In genomic region chr5:73650365-73650964, GRCm38 (mm10) we compare ENCODE assay signal across 8 mouse cellular contexts. TPM values are rescaled to one million over a fixed set of nuclear protein-coding genes. Genes with fewer than 3 reads are reported as not detected.
A peak's percentile ranks its signal among the peaks of the same experiment; 100 is the strongest.
DNase-seq lines count a peak whose midpoint lies in the region; ATAC-seq lines count a peak whose summit lies in the region.

No protein-coding gene starts in this region.

- ATAC-seq in megakaryocyte, adult 5-6 weeks (ENCODE audit: poor library complexity, severe bottlenecking): no peak
- no peak for ATAC-seq in forebrain, embryonic 12.5 days (ENCODE audit: low FRiP score)
- no peak for ATAC-seq in kidney, embryonic 16.5 days (ENCODE audit: low FRiP score, low TSS enrichment)
- no peak for ATAC-seq in midbrain, embryonic 16.5 days
- ATAC-seq in erythroid progenitor cell, adult 5-6 weeks (replicated peaks; ENCODE audit: low FRiP score, poor library complexity, severe bottlenecking): no peak

- peak overlapping the region; percentile 83 for H3K4me2 ChIP-seq in forebrain, embryonic 12.5 days
- H3K4me2 ChIP-seq in kidney, embryonic 16.5 days (replicated peaks; ENCODE audit: low read depth, low read length): peak overlapping the region; percentile 99
- peak overlapping the region; percentile 77 for H3K4me2 ChIP-seq in midbrain, embryonic 16.5 days (ENCODE audit: low read length)

- 0 out of 2 replicates have a peak overlapping the region, but pooled peaks have one; percentile 1 for H3K9ac ChIP-seq in forebrain, embryonic 12.5 days
- peak overlapping the region; percentile 61; the same call in 1 of the 2 replicates for H3K9ac ChIP-seq in kidney, embryonic 16.5 days (replicated peaks; ENCODE audit: low read length)
- no peak overlapping the region for H3K9ac ChIP-seq in midbrain, embryonic 16.5 days (ENCODE audit: low read depth, low read length)

- H3K9me3 ChIP-seq in megakaryocyte, embryonic 14.5 days: no peaks in the 10 kb centered on the region
- no peaks in the 10 kb centered on the region for H3K9me3 ChIP-seq in forebrain, embryonic 12.5 days
- no peaks in the 10 kb centered on the region for H3K9me3 ChIP-seq in kidney, embryonic 16.5 days (ENCODE audit: low read length)
- no peaks in the 10 kb centered on the region for H3K9me3 ChIP-seq in midbrain, embryonic 16.5 days (replicated peaks; ENCODE audit: control insufficient read depth, low read length, poor library complexity, severe bottlenecking)

- H3K27ac ChIP-seq in forebrain, embryonic 12.5 days: no peak overlapping the region
- no peak overlapping the region for H3K27ac ChIP-seq in kidney, embryonic 16.5 days (ENCODE audit: low read length)
- H3K27ac ChIP-seq in midbrain, embryonic 16.5 days (ENCODE audit: low read length): no peak overlapping the region

- peaks cover 74% of the 10 kb centered on the region for H3K27me3 ChIP-seq in megakaryocyte, embryonic 14.5 days (replicated peaks)
- peaks cover 80% of the 10 kb centered on the region for H3K27me3 ChIP-seq in forebrain, embryonic 12.5 days
- peaks cover 56% of the 10 kb centered on the region for H3K27me3 ChIP-seq in kidney, embryonic 16.5 days (ENCODE audit: insufficient read depth, low read length)
- H3K27me3 ChIP-seq in midbrain, embryonic 16.5 days (ENCODE audit: control insufficient read depth, insufficient read depth, low read depth, low read length): peaks cover 32% of the 10 kb centered on the region

- WGBS in forebrain, embryonic 12.5 days: 2% methylated on average over 15 of the region's 15 CpGs
- 1% methylated on average over 15 of the region's 15 CpGs for WGBS in kidney, embryonic 16.5 days
- under 1% methylated on average over 15 of the region's 15 CpGs for WGBS in midbrain, embryonic 16.5 days

- H3K4me1 ChIP-seq in megakaryocyte, embryonic 14.5 days: peaks cover 59% of the 10 kb centered on the region
- H3K4me1 ChIP-seq in forebrain, embryonic 12.5 days: peaks cover 35% of the 10 kb centered on the region
- peaks cover 27% of the 10 kb centered on the region for H3K4me1 ChIP-seq in kidney, embryonic 16.5 days (ENCODE audit: insufficient read depth, low read length)
- H3K4me1 ChIP-seq in midbrain, embryonic 16.5 days (ENCODE audit: control insufficient read depth, insufficient read depth, low read length): peaks cover 19% of the 10 kb centered on the region

- DNase-seq in layer of hippocampus, postnatal 14 days (ENCODE audit: low spot score in 2 of 2): no peak
- DNase-seq in urinary bladder, postnatal 4 days (ENCODE audit: low spot score in 2 of 2): no peak

- H3K4me3 ChIP-seq in megakaryocyte, embryonic 14.5 days (replicated peaks): peak overlapping the region; percentile 92
- H3K4me3 ChIP-seq in forebrain, embryonic 12.5 days (replicated peaks): peak overlapping the region; percentile 45
- peak overlapping the region; percentile 61 for H3K4me3 ChIP-seq in kidney, embryonic 16.5 days (ENCODE audit: low read length)
- peak overlapping the region; percentile 40 for H3K4me3 ChIP-seq in midbrain, embryonic 16.5 days (ENCODE audit: low read depth, low read length)

- no peaks in the 10 kb centered on the region for H3K36me3 ChIP-seq in megakaryocyte, embryonic 14.5 days (replicated peaks; ENCODE audit: low read length)
- H3K36me3 ChIP-seq in forebrain, embryonic 12.5 days (replicated peaks): no peaks in the 10 kb centered on the region
- H3K36me3 ChIP-seq in kidney, embryonic 16.5 days (ENCODE audit: insufficient read depth, low read length): no peaks in the 10 kb centered on the region
- no peaks in the 10 kb centered on the region for H3K36me3 ChIP-seq in midbrain, embryonic 16.5 days (ENCODE audit: control insufficient read depth, insufficient read depth, low read length)

RNA-seq across cellular contexts. Expression of gene Spata18, which starts 0.7 kb away (rescaled TPM):
- polyA plus RNA-seq in megakaryocyte, embryonic 14.5 days (2012; ENCODE audit: insufficient read depth, low replicate concordance): not detected in 2 replicates
- not detected in 2 replicates for total RNA-seq in megakaryocyte, adult 5-6 weeks (2015)
- not detected in 2 replicates for total RNA-seq in megakaryocyte, adult 5-6 weeks (2017)
- polyA plus RNA-seq in forebrain, embryonic 12.5 days (2016; fragmentation: Nextera tagmentation; extraction: Ambion mirVana): 0.13 TPM in 1 of 2 replicates, not detected in the other
- 0.20 and 0.31 TPM in 2 replicates for polyA plus RNA-seq in kidney, embryonic 16.5 days (2015; fragmentation: Nextera tagmentation; extraction: Ambion mirVana)
- 0.24 and 0.62 TPM in 2 replicates for polyA plus RNA-seq in midbrain, embryonic 16.5 days (2015; fragmentation: Nextera tagmentation; extraction: Ambion mirVana)
- total RNA-seq in layer of hippocampus, postnatal 14 days (2021): 1 to 10 TPM; 1.4 to 3.2 TPM
- total RNA-seq in erythroid progenitor cell, adult 5-6 weeks (2015; ENCODE audit: low replicate concordance): not detected in 2 replicates
- not detected in 2 replicates for total RNA-seq in erythroid progenitor cell, adult 5-6 weeks (2017; ENCODE audit: low replicate concordance)

RNA-seq across cellular contexts. Expression of gene Sgcb, which starts 2.9 kb away (rescaled TPM):
- 0.57 and 1.8 TPM in 2 replicates for polyA plus RNA-seq in megakaryocyte, embryonic 14.5 days (2012; ENCODE audit: insufficient read depth, low replicate concordance)
- total RNA-seq in megakaryocyte, adult 5-6 weeks (2015): 9.5 TPM in 2 replicates
- 4.5 and 4.6 TPM in 2 replicates for total RNA-seq in megakaryocyte, adult 5-6 weeks (2017)
- 19.2 and 22.1 TPM in 2 replicates for polyA plus RNA-seq in forebrain, embryonic 12.5 days (2016; fragmentation: Nextera tagmentation; extraction: Ambion mirVana)
- 24.9 and 25.5 TPM in 2 replicates for polyA plus RNA-seq in kidney, embryonic 16.5 days (2015; fragmentation: Nextera tagmentation; extraction: Ambion mirVana)
- 40.0 and 47.5 TPM in 2 replicates for polyA plus RNA-seq in midbrain, embryonic 16.5 days (2015; fragmentation: Nextera tagmentation; extraction: Ambion mirVana)
- 10 to 100 TPM; 59.4 to 60.5 TPM for total RNA-seq in layer of hippocampus, postnatal 14 days (2021)
- total RNA-seq in erythroid progenitor cell, adult 5-6 weeks (2015; ENCODE audit: low replicate concordance): 4.2 TPM in 1 of 2 replicates, not detected in the other
- 1.3 TPM in 1 of 2 replicates, not detected in the other for total RNA-seq in erythroid progenitor cell, adult 5-6 weeks (2017; ENCODE audit: low replicate concordance)

RNA-seq across cellular contexts. Expression of gene Lrrc66, which starts 18.1 kb away (rescaled TPM):
- polyA plus RNA-seq in megakaryocyte, embryonic 14.5 days (2012; ENCODE audit: insufficient read depth, low replicate concordance): 0.13 TPM in 1 of 2 replicates, not detected in the other
- not detected in 2 replicates for total RNA-seq in megakaryocyte, adult 5-6 weeks (2015)
- total RNA-seq in megakaryocyte, adult 5-6 weeks (2017): 0.11 TPM in 1 of 2 replicates, not detected in the other
- polyA plus RNA-seq in forebrain, embryonic 12.5 days (2016; fragmentation: Nextera tagmentation; extraction: Ambion mirVana): not detected in 2 replicates
- 0.34 and 0.62 TPM in 2 replicates for polyA plus RNA-seq in kidney, embryonic 16.5 days (2015; fragmentation: Nextera tagmentation; extraction: Ambion mirVana)
- polyA plus RNA-seq in midbrain, embryonic 16.5 days (2015; fragmentation: Nextera tagmentation; extraction: Ambion mirVana): not detected in 2 replicates
- not detected for total RNA-seq in layer of hippocampus, postnatal 14 days (2021)
- not detected in 2 replicates for total RNA-seq in erythroid progenitor cell, adult 5-6 weeks (2015; ENCODE audit: low replicate concordance)
- not detected in 2 replicates for total RNA-seq in erythroid progenitor cell, adult 5-6 weeks (2017; ENCODE audit: low replicate concordance)

Comparison
In these comparisons a context has a peak if more than half of its experiments do, and no peak if none do; other contexts are left out.
1. H3K4me3 ChIP-seq: peak in every context shown above with its lines; median percentile 92 in megakaryocyte, embryonic 14.5 days; 61 in kidney, embryonic 16.5 days; 45 in forebrain, embryonic 12.5 days; 40 in midbrain, embryonic 16.5 days.